Mouse (Mus musculus): ENCODE results near the gene Ftcd. TPM values are rescaled to one million over a fixed set of nuclear protein-coding genes. Genes with fewer than 3 reads are reported as not detected.

Gene Ftcd
- polyA plus RNA-seq, 1 experiment from 2014 or later: not detected

Other genes with a start within 250 kb of the Ftcd start
- 11.9 and 17.9 TPM in 2 replicates for gene Dip2a, start 230.4 kb upstream of the Ftcd start, polyA plus RNA-seq (2014; fragmentation: Nextera tagmentation; extraction: Ambion mirVana)
- not detected in 2 replicates for gene AC141477.1, start 135.2 kb upstream of the Ftcd start, polyA plus RNA-seq (2014; fragmentation: Nextera tagmentation; extraction: Ambion mirVana)
- 6.9 and 8.2 TPM in 2 replicates for gene Pcnt, start 132.9 kb upstream of the Ftcd start, polyA plus RNA-seq (2014; fragmentation: Nextera tagmentation; extraction: Ambion mirVana)
- gene 2610028H24Rik, start 126.6 kb upstream of the Ftcd start, polyA plus RNA-seq (2014; fragmentation: Nextera tagmentation; extraction: Ambion mirVana): not detected in 2 replicates
- 67.8 and 75.8 TPM in 2 replicates for gene Mcm3ap, start 106.7 kb upstream of the Ftcd start, polyA plus RNA-seq (2014; fragmentation: Nextera tagmentation; extraction: Ambion mirVana)
- gene Ybey, start 106.5 kb upstream of the Ftcd start, polyA plus RNA-seq (2014; fragmentation: Nextera tagmentation; extraction: Ambion mirVana): 5.1 and 5.2 TPM in 2 replicates
- gene Lss, start 44.1 kb upstream of the Ftcd start, polyA plus RNA-seq (2014; fragmentation: Nextera tagmentation; extraction: Ambion mirVana): 34.1 and 39.3 TPM in 2 replicates
- gene Spatc1l, start 13.4 kb upstream of the Ftcd start, polyA plus RNA-seq (2014; fragmentation: Nextera tagmentation; extraction: Ambion mirVana): 0.15 TPM in 1 of 2 replicates, not detected in the other
- gene Col6a2, start 48.0 kb downstream of the Ftcd start, polyA plus RNA-seq (2014; fragmentation: Nextera tagmentation; extraction: Ambion mirVana): 2.4 and 20.5 TPM in 2 replicates
- 2.6 and 29.6 TPM in 2 replicates for gene Col6a1, start 150.5 kb downstream of the Ftcd start, polyA plus RNA-seq (2014; fragmentation: Nextera tagmentation; extraction: Ambion mirVana)